Mouse (Mus musculus) heart, embryonic 10.5 days (tissue): ENCODE measurements around the gene Zfp821. TPM values are rescaled to one million over a fixed set of nuclear protein-coding genes. Genes with fewer than 3 reads are reported as not detected.
A peak's percentile ranks its signal among the peaks of the same experiment; 100 is the strongest.

Source experiments
- DNase-seq: peaks from one replicate; pipeline ENCODE4 v3.0.0-alpha.2; 2017; ENCODE audit warnings: low spot score
- H3K27ac ChIP-seq: fragments of 300-500 bp; sonication (generic); 2 replicates; pipeline ENCODE4 v1.5.1; 2016; ENCODE audit warnings: mild to moderate bottlenecking
- H3K27me3 ChIP-seq: fragments of 300-500 bp; sonication (generic); 2 replicates; pipeline ENCODE4 v1.6.1; 2016; ENCODE audit warnings: mild to moderate bottlenecking; ENCODE audit not compliant: poor library complexity, insufficient read depth, severe bottlenecking
- H3K36me3 ChIP-seq: fragments of 300-500 bp; sonication (generic); 2 replicates; pipeline ENCODE4 v1.6.1; 2016; ENCODE audit warnings: mild to moderate bottlenecking, moderate library complexity
- H3K4me1 ChIP-seq: fragments of 300-500 bp; sonication (generic); 2 replicates; pipeline ENCODE4 v1.6.1; 2016; ENCODE audit warnings: mild to moderate bottlenecking
- H3K4me3 ChIP-seq: fragments of 300-500 bp; sonication (generic); 2 replicates; pipeline ENCODE4 v1.5.1; 2016; ENCODE audit warnings: mild to moderate bottlenecking, moderate library complexity
- H3K9me3 ChIP-seq: fragments of 300-500 bp; sonication (generic); 2 replicates; pipeline ENCODE4 v1.6.1; 2016; ENCODE audit warnings: mild to moderate bottlenecking, moderate library complexity
- WGBS: fragments of 180-500 bp; shearing (Covaris S2); methylation state at CpG from one replicate; pipeline ENCODE4 v1.1.7; 2016; 5-methylcytosine and 5-hydroxymethylcytosine counted together
- polyA plus RNA-seq: library from polyadenylated mRNA; unstranded; fragments of >200 nt; fragmentation: Nextera tagmentation; extraction: Ambion mirVana; gene quantifications from 2 replicates; pipeline ENCODE4 v1.2.1, GENCODE M21; 2016

Zfp821 gene
- 18.5 and 23.4 TPM in 2 replicates for polyA plus RNA-seq

DNA sequence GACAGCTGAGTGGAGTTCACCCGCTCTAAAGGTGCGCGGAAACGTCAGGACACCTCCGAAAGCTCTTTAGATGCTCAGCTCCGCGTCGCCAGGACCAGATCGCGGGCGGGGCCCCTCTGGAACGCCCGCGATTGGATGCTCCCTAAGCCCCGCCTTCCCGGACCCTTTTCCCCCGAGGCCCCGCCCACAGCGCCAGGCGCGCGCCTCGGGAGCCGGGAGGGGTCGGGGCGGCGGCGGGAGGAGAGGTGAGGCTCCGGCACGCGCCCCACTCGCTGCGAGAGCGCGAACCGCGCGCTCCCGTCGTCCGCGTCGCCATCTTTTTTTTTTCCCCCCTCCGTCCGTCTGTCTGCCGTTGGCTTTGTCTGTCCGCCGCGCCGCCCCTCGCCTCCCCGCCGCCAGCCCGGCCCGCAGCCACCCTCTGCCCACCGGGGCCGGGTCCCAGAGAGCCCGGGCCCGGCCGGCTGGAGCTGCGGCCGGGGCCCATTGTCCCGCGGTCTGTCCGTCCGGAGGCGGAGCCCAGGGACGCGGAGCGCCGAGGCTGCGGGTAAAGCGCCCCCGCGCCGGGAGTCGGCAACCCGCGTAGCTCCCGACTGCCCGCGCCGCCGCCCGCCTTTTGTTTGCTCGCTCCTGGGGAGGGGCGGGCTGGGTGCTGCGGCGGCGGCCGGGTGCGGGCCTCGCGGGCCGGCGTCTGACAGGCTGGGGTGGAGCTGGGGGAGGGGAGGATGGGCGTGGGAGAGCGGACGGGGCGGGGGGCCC is at the start of gene Zfp821:
TSS of gene Zfp821 (plus strand) at position 227 of the 756 bp plus-strand sequence.
- Histone ChIP-seq H3K9me3 (no peaks in the 10 kb centered on the region), H3K27me3 (peaks cover 4% of the 10 kb centered on the region; the same call in 1 of the 2 replicates), H3K4me3 (peak within 1 kb of the TSS; percentile 97), H3K36me3 (peaks cover 30% of the 10 kb centered on the region), H3K4me1 (peaks cover 22% of the 10 kb centered on the region), H3K27ac (peak within 1 kb of the TSS; percentile 100)
- peak; percentile 93 for DNase-seq
- under 1% methylated on average over 85 of the region's 100 CpGs for WGBS

- Histone ChIP-seq H3K4me3 (no peak overlapping the region), H3K9me3 (no peaks in the 10 kb centered on the region), H3K27ac (no peak overlapping the region), H3K27me3 (no peaks in the 10 kb centered on the region), H3K36me3 (no peaks in the 10 kb centered on the region), H3K4me1 (no peaks in the 10 kb centered on the region)
- no peak for DNase-seq
- 76% methylated on average over 3 of the region's 3 CpGs for WGBS
Observed at GRCm38 (mm10) chr8:109656860-109657259, 48.5 kb upstream of the Zfp821 start.

GRCm38 (mm10) chr8:109662328-109662727 is 43.0 kb upstream of the Zfp821 start:
- Histone ChIP-seq H3K27me3 (no peaks in the 10 kb centered on the region), H3K36me3 (0 out of 2 replicates have a peak, but pooled peaks cover 5% of the 10 kb centered on the region), H3K4me3 (no peak overlapping the region), H3K27ac (no peak overlapping the region), H3K4me1 (no peaks in the 10 kb centered on the region), H3K9me3 (no peaks in the 10 kb centered on the region)
- WGBS, result 78% methylated on average over 3 of the region's 3 CpGs
- DNase-seq, result no peak

DNA sequence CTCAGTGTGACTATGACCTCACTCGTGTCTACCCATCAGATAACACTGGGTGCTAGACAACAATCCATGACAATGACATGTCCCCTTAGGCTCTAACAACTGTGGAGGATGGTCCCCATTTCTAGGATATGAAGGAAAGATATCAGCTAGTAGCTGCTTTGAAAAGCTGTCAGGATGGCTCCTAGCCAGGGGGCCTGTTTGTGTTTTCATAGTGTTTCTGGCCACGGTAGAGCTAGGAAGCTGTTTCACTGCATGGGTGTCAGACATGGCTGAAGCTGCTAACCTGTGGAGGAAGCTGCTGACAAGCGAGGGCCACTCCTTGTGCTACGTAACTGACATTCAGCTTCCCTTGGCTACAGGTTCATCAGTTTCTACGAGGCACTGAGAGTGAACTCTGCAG is 38.7 kb upstream of the Zfp821 start:
- DNase-seq, result no peak
- H3K36me3 ChIP-seq, result peaks cover 42% of the 10 kb centered on the region
- H3K27ac ChIP-seq, result no peak overlapping the region
- WGBS, result 70% methylated on average over 5 of the region's 5 CpGs
- no peaks in the 10 kb centered on the region for H3K4me1 ChIP-seq
- H3K4me3 ChIP-seq, result no peak overlapping the region
- H3K9me3 ChIP-seq, result no peaks in the 10 kb centered on the region
- H3K27me3 ChIP-seq, result no peaks in the 10 kb centered on the region

DNA sequence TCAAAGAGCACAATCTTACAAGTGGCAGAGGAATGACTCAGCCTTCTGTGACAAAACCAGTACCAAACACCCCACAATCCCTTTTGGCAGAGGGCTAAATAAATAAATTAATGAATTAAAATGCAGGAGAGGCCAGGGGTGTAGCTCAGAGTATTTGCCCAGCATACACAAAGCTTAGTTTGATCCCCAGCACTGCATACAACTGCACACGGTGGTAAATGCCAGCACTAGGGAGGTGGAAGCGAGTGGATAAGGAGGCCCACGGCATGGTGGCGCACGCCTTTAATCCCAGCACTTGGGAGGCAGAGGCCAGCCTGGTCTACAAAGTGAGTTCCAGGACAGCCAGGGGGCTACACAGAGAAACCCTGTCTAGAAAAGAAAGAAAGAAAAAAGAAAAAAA is 32.7 kb upstream of the Zfp821 start:
- H3K4me1 ChIP-seq, result no peaks in the 10 kb centered on the region
- no peak overlapping the region for H3K4me3 ChIP-seq
- WGBS, result 93% methylated on average over 5 of the region's 5 CpGs
- peaks cover 93% of the 10 kb centered on the region for H3K36me3 ChIP-seq
- H3K27me3 ChIP-seq, result no peaks in the 10 kb centered on the region
- DNase-seq, result no peak
- H3K9me3 ChIP-seq, result no peaks in the 10 kb centered on the region
- H3K27ac ChIP-seq, result no peak overlapping the region

- Histone ChIP-seq H3K27me3 (no peaks in the 10 kb centered on the region), H3K27ac (no peak overlapping the region), H3K36me3 (peaks cover 96% of the 10 kb centered on the region), H3K4me1 (no peaks in the 10 kb centered on the region), H3K4me3 (no peak overlapping the region), H3K9me3 (no peaks in the 10 kb centered on the region)
- 89% methylated on average over 2 of the region's 2 CpGs for WGBS
- no peak for DNase-seq
Observed at GRCm38 (mm10) chr8:109673596-109673995, 31.8 kb upstream of the Zfp821 start.

GRCm38 (mm10) chr8:109675896-109676643 is 29.3 kb upstream of the Zfp821 start:
- H3K4me3 ChIP-seq, result no peak overlapping the region
- no peaks in the 10 kb centered on the region for H3K4me1 ChIP-seq
- H3K9me3 ChIP-seq, result no peaks in the 10 kb centered on the region
- 97% methylated on average over 9 of the region's 9 CpGs for WGBS
- peaks cover 97% of the 10 kb centered on the region for H3K36me3 ChIP-seq
- DNase-seq, result no peak
- H3K27ac ChIP-seq, result no peak overlapping the region
- no peaks in the 10 kb centered on the region for H3K27me3 ChIP-seq

DNA sequence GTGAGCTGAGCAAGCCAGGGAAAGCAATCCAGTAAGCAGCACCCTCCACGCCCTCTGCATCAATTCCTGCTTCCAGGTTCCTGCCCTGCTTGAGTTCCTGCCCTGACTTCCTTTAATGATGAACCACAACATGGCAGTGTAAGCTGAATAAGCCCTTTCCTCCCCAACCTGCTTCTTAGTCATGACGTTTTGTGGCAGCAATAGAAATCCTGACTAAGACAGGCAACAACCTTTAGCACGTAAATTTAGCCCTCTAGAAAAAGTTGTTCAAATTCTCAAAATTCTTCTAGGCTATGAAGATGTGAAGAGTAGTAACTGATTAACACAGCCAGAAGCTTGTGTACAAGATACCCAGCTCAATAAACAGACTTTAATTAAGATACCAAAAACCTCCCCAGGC is 23.8 kb upstream of the Zfp821 start:
- Histone ChIP-seq H3K27me3 (no peaks in the 10 kb centered on the region), H3K36me3 (peaks cover 68% of the 10 kb centered on the region), H3K9me3 (no peaks in the 10 kb centered on the region), H3K4me1 (no peaks in the 10 kb centered on the region), H3K27ac (no peak overlapping the region), H3K4me3 (no peak overlapping the region)
- no peak for DNase-seq
- WGBS, result 80% methylated on average over 3 of the region's 3 CpGs

- Histone ChIP-seq H3K36me3 (peaks cover 62% of the 10 kb centered on the region), H3K27me3 (no peaks in the 10 kb centered on the region), H3K4me3 (no peak overlapping the region), H3K4me1 (no peaks in the 10 kb centered on the region), H3K9me3 (no peaks in the 10 kb centered on the region), H3K27ac (no peak overlapping the region)
- no peak for DNase-seq
- WGBS, result 97% methylated on average over 5 of the region's 5 CpGs
Observed at GRCm38 (mm10) chr8:109682120-109682519, 23.2 kb upstream of the Zfp821 start.

GRCm38 (mm10) chr8:109687248-109687647 is 18.1 kb upstream of the Zfp821 start:
- no peak for DNase-seq
- Histone ChIP-seq H3K4me3 (no peak overlapping the region), H3K36me3 (peaks cover 24% of the 10 kb centered on the region), H3K4me1 (peaks cover 11% of the 10 kb centered on the region), H3K27ac (no peak overlapping the region), H3K27me3 (no peaks in the 10 kb centered on the region), H3K9me3 (no peaks in the 10 kb centered on the region)
- 93% methylated on average over 5 of the region's 5 CpGs for WGBS

GRCm38 (mm10) chr8:109691769-109692168 is 13.6 kb upstream of the Zfp821 start:
- H3K9me3 ChIP-seq, result no peaks in the 10 kb centered on the region
- WGBS, result 58% methylated on average over 5 of the region's 5 CpGs

DNA sequence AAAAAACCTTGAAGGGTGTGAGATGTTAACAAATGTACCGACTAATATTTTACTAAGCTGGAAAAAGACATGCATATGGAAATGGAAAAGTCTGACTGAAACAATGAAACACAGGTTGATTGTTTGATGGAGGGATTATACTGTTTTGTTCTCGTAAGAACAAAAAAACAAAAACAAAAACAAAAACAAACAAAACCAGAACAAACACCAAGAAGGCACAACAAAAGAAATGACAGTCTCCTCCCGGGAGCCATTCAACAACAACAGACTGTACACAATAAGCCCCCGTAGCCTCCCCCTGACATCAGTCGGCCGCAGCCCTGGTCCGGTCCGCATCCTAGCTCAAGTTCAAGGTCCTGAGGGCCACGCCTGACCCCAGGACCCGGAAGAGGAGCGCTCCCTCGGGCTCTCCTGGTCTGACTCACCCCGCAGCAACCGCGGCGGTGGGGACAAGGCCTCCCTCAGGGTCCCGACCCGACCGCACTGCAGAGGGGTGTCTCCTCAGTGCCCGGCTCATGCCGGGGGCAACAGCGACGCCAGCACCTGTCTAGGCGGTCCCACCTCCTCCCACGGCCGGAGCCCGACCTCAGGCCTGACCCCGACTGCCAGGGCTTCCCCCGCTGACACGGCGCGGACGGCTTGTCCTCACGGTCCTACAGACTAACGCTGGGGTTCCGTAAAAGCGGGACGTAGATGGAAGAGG is 12.8 kb upstream of the Zfp821 start:
- Histone ChIP-seq H3K27me3 (no peaks in the 10 kb centered on the region), H3K36me3 (peaks cover 10% of the 10 kb centered on the region; the same call in 1 of the 2 replicates), H3K4me1 (peaks cover 15% of the 10 kb centered on the region), H3K4me3 (peak overlapping the region; percentile 99), H3K9me3 (no peaks in the 10 kb centered on the region), H3K27ac (peak overlapping the region; percentile 96)
- DNase-seq, result peak; percentile 84
- WGBS, result 1% methylated on average over 38 of the region's 38 CpGs

More at GRCm38 (mm10) chr8:109691769-109692168, 13.6 kb upstream of the Zfp821 start:
- peak overlapping the region; percentile 96; the same call in 1 of the 2 replicates for H3K27ac ChIP-seq
- peaks cover 10% of the 10 kb centered on the region; the same call in 1 of the 2 replicates for H3K36me3 ChIP-seq
- peak overlapping the region; percentile 99 for H3K4me3 ChIP-seq
- H3K27me3 ChIP-seq, result no peaks in the 10 kb centered on the region
- H3K4me1 ChIP-seq, result peaks cover 15% of the 10 kb centered on the region
- DNase-seq, result peak; percentile 72
